Mouse (Mus musculus): ENCODE measurements at regions not wholly inside any gene's neighbourhood (a gene's known extent, or its start where the extent isn't known, plus 50 kb on each side); places are given as distances from the start of the nearest gene placed in this dataset.

DNA sequence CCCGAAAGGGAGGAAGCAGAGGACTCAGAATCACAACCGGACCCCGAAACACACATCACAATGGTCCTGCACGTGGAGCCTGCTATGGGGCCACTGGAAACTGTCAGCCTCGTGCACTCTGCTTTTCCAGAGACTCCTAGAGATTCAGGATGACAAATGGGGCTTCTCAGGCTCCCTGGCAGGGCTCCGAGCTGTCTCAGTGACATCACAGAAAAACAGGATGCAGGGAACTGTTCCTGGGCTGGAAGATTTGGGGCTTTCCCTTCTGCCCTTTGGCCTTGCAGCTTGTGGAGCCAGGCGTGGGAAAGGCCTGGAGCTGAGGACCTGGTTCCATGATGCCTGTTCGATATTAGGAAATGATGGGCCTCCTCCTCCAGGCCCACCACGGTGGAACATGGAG, 225.4 kb upstream of the Sulf2 start:
- TF ChIP-seq CTCF (IDR thresholded peaks at IDR 0.05; ENCODE audit: low read depth): no peak
- no peak for TF ChIP-seq EP300 (IDR thresholded peaks at IDR 0.05; ENCODE audit: low read depth)

All from liver, postnatal 0 days (tissue).